Mouse (Mus musculus) left cerebral cortex, postnatal 36 days (tissue): Measurements from ENCODE around the gene Cyp1b1. TPM values are rescaled to one million over a fixed set of nuclear protein-coding genes. Genes with fewer than 3 reads are reported as not detected.

Source experiments
- DNase-seq, 2 experiments: peaks; one replicate each; pipeline ENCODE4 v3.0.0; 2021 to 2022; ENCODE audit warnings: low spot score in 2 of 2, mixed read lengths in 1 of 2
- intact Hi-C: fragments of 180-260 bp; cut with DNase I; formaldehyde crosslinking; loops from one replicate; pipeline ENCODE4 v1.15.1; 2025
- total RNA-seq, 2 experiments: library from RNA; stranded (reverse); gene quantifications; 2 replicates each; pipeline ENCODE4 v1.2.3; 2021

The Cyp1b1 gene
- total RNA-seq, 2 experiments from 2014 or later = 2.3 to 3.6 TPM

GRCm38 (mm10) chr17:79658863-79659262, 56.0 kb downstream of the Cyp1b1 start:
- no peak for DNase-seq
- intact Hi-C loops = no loop called here

- intact Hi-C loops = no loop called here
- DNase-seq = no peak
These were observed 56.4 kb downstream of the Cyp1b1 start for GRCm38 (mm10) chr17:79658452-79658851.

GRCm38 (mm10) chr17:79657785-79658184, 57.1 kb downstream of the Cyp1b1 start:
- DNase-seq = no peak
- intact Hi-C loops = no loop called here

GRCm38 (mm10) chr17:79654187-79654586, 60.7 kb downstream of the Cyp1b1 start:
- intact Hi-C loops = no loop called here
- DNase-seq = no peak

GRCm38 (mm10) chr17:79653171-79653570, 61.7 kb downstream of the Cyp1b1 start:
- intact Hi-C loops = no loop called here
- no peak for DNase-seq

Other genes with a start within 250 kb of the Cyp1b1 start
- gene Rmdn2, start 103.2 kb downstream of the Cyp1b1 start, total RNA-seq = 10 to 100 TPM; 13.0 to 13.4 TPM
- gene Atl2, start 181.1 kb upstream of the Cyp1b1 start, total RNA-seq = 10 to 100 TPM; 61.8 to 75.2 TPM